Mouse (Mus musculus): ENCODE data around the gene Zbtb6. TPM values are rescaled to one million over a fixed set of nuclear protein-coding genes. Genes with fewer than 3 reads are reported as not detected.

The Zbtb6 gene
- polyA plus RNA-seq (2014; fragmentation: Nextera tagmentation; extraction: Ambion mirVana), result 4.0 and 4.3 TPM in 2 replicates

DNA sequence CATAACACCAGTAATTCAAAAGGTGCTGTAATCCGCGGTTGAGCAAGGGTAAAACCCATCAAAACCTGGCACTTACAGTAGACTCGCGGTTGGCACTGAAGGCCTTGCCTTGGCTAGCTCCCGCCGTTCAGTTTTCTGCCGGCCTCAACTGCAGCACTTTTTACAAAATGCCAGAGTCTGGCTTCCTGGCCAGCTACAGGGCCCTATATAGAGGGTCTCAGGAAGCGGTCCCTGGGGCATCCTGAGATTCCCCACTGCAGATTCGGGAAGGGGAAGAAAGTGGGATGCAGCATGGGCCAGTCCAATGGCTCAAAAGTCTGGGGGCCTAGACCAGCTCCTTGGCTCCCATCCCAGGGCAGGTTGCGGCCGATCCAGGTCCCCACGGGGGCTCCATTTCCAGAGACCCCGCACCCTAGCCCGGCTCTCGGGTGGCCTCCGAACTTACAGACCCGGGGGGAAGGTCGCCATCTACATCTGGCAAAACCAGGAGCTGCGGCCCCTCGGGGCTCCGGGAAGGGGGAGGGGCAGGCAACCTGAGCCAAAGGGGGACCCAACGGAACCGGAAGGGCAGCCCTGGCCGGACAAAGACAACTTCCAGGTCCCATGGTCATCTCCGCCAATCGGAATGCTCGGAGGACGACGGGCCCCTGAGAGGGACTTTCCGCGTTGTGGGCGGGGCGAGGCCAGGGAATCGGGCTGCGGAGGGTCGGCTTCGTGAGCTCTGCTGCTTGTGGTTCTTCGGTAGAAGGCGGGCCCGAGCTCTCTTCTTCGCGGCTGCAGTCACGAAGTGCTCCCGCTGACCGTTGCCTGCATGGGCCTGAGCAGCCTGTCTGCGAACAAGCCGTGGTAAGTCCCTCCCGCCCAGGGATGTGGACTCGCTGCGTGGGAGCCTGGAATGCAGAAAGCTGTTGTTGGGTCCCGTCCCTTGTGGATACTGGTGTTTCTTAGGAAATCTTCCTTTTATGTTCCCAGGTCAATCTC, at the start of gene Zbtb6, which contains the start of the genes Zbtb26 and Rabgap1:
TSS of gene Zbtb6 (minus strand) at position 561 of the 981 bp plus-strand sequence.
TSS of gene Zbtb26 (minus strand) at position 525 of the 981 bp plus-strand sequence.
TSS of gene Rabgap1 (plus strand) at position 669 of the 981 bp plus-strand sequence.
- peak; percentile 99 for ATAC-seq (ENCODE audit: insufficient read depth)
- under 1% methylated on average over 51 of the region's 51 CpGs for WGBS
- DNase-seq, result peak; percentile 98
- Histone ChIP-seq H3K9ac (peak within 1 kb of the TSS; percentile 92), H3K4me2 (peak within 1 kb of the TSS; percentile 86), H3K27ac (ENCODE audit: low read depth) (peak within 1 kb of the TSS; percentile 88), H3K36me3 (ENCODE audit: insufficient read depth) (no peaks in the 10 kb centered on the region), H3K9me3 (ENCODE audit: low read depth, low read length) (no peaks in the 10 kb centered on the region), H3K27me3 (ENCODE audit: insufficient read depth, low read length) (no peaks in the 10 kb centered on the region), H3K4me1 (ENCODE audit: insufficient read depth) (peaks cover 7% of the 10 kb centered on the region; the same call in 1 of the 2 replicates), H3K4me3 (ENCODE audit: low read depth, low read length) (peak within 1 kb of the TSS; percentile 71)
- TF ChIP-seq CTCF (IDR thresholded peaks at IDR 0.05; ENCODE audit: low read depth), result no peak

DNA sequence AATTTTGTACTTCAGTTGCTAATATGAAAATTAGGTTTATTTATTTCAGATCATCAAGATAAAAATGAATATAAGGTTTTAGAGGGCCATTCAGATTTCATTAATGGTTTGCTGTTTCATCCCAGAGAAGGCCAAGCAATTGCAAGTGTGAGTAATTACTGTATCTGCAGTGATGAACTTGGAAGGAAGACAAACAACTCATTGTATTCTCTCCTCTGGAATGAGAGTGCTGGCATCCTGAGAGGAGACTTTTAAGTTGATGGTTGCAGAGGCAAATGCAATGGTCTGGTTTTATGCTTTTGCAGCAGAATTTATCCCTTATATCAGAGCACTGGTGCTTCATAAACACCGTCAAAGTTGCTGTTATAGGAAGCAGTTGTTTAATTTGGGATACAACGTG, 46.0 kb upstream of the Zbtb6 start:
- ATAC-seq (ENCODE audit: insufficient read depth) (no peak), DNase-seq (no peak)
- no peaks in the 10 kb centered on the region for H3K9me3 ChIP-seq (ENCODE audit: low read depth, low read length)
- no peaks in the 10 kb centered on the region for H3K4me1 ChIP-seq (ENCODE audit: insufficient read depth)
- no peak overlapping the region for H3K27ac ChIP-seq (ENCODE audit: low read depth)
- H3K4me2 ChIP-seq, result no peak overlapping the region
- peaks cover 69% of the 10 kb centered on the region for H3K36me3 ChIP-seq (ENCODE audit: insufficient read depth)
- TF ChIP-seq CTCF (IDR thresholded peaks at IDR 0.05; ENCODE audit: low read depth), result no peak
- no peak overlapping the region for H3K9ac ChIP-seq
- no peak overlapping the region for H3K4me3 ChIP-seq (ENCODE audit: low read depth, low read length)
- WGBS, result 90% methylated on average over 2 of the region's 2 CpGs
- no peaks in the 10 kb centered on the region for H3K27me3 ChIP-seq (ENCODE audit: insufficient read depth, low read length)

DNA sequence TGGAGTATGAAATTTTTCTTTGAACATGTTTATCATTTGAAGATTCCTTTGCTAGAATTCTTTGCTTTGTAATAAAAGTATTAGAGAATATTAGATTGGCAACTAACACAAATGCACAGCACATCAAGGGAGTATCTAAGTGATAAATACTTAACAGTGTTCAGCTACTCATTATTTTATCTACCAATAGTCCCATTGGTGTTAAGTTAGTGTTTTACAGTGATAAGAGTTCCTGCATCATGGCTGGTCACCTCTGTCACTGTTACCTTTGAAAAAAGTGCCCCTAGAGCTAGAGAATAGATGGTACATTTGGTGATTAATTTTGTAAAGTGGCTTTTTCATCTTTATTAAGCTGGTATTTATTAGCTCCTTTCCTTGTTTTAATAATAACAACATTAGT, 43.4 kb upstream of the Zbtb6 start:
- no peak overlapping the region for H3K4me3 ChIP-seq (ENCODE audit: low read depth, low read length)
- ATAC-seq (ENCODE audit: insufficient read depth) (no peak), DNase-seq (no peak)
- H3K27me3 ChIP-seq (ENCODE audit: insufficient read depth, low read length), result no peaks in the 10 kb centered on the region
- no peak overlapping the region for H3K9ac ChIP-seq
- peaks cover 59% of the 10 kb centered on the region for H3K36me3 ChIP-seq (ENCODE audit: insufficient read depth)
- no peak overlapping the region for H3K27ac ChIP-seq (ENCODE audit: low read depth)
- H3K4me2 ChIP-seq, result no peak overlapping the region
- H3K9me3 ChIP-seq (ENCODE audit: low read depth, low read length), result no peaks in the 10 kb centered on the region
- no peak for TF ChIP-seq CTCF (IDR thresholded peaks at IDR 0.05; ENCODE audit: low read depth)
- H3K4me1 ChIP-seq (ENCODE audit: insufficient read depth), result no peaks in the 10 kb centered on the region

- Histone ChIP-seq H3K4me2 (no peak overlapping the region), H3K9me3 (ENCODE audit: low read depth, low read length) (no peaks in the 10 kb centered on the region), H3K4me1 (ENCODE audit: insufficient read depth) (no peaks in the 10 kb centered on the region), H3K27me3 (ENCODE audit: insufficient read depth, low read length) (no peaks in the 10 kb centered on the region), H3K36me3 (ENCODE audit: insufficient read depth) (peaks cover 60% of the 10 kb centered on the region), H3K27ac (ENCODE audit: low read depth) (no peak overlapping the region), H3K4me3 (ENCODE audit: low read depth, low read length) (no peak overlapping the region), H3K9ac (no peak overlapping the region)
- DNase-seq, result peak; percentile 87
- no peak for ATAC-seq (ENCODE audit: insufficient read depth)
- WGBS, result 85% methylated on average over 1 of the region's 1 CpGs
- TF ChIP-seq CTCF (IDR thresholded peaks at IDR 0.05; ENCODE audit: low read depth), result peak; percentile 58; the same call in 1 of the 2 replicates
Observed at GRCm38 (mm10) chr2:37485370-37485769, 42.4 kb upstream of the Zbtb6 start.

GRCm38 (mm10) chr2:37484165-37484564, 41.2 kb upstream of the Zbtb6 start:
- no peak for TF ChIP-seq CTCF (IDR thresholded peaks at IDR 0.05; ENCODE audit: low read depth)
- 91% methylated on average over 2 of the region's 2 CpGs for WGBS

GRCm38 (mm10) chr2:37480039-37480438, 37.1 kb upstream of the Zbtb6 start:
- H3K27ac ChIP-seq (ENCODE audit: low read depth), result no peak overlapping the region
- no peaks in the 10 kb centered on the region for H3K9me3 ChIP-seq (ENCODE audit: low read depth, low read length)
- no peak overlapping the region for H3K4me3 ChIP-seq (ENCODE audit: low read depth, low read length)
- ATAC-seq (ENCODE audit: insufficient read depth) (no peak), DNase-seq (no peak)
- WGBS, result 87% methylated on average over 2 of the region's 2 CpGs
- no peaks in the 10 kb centered on the region for H3K4me1 ChIP-seq (ENCODE audit: insufficient read depth)
- TF ChIP-seq CTCF (IDR thresholded peaks at IDR 0.05; ENCODE audit: low read depth), result no peak
- H3K9ac ChIP-seq, result no peak overlapping the region
- no peak overlapping the region for H3K4me2 ChIP-seq
- peaks cover 55% of the 10 kb centered on the region for H3K36me3 ChIP-seq (ENCODE audit: insufficient read depth)
- no peaks in the 10 kb centered on the region for H3K27me3 ChIP-seq (ENCODE audit: insufficient read depth, low read length)

More at GRCm38 (mm10) chr2:37484165-37484564, 41.2 kb upstream of the Zbtb6 start:
- H3K9ac ChIP-seq, result no peak overlapping the region
- peaks cover 53% of the 10 kb centered on the region for H3K36me3 ChIP-seq (ENCODE audit: insufficient read depth)
- no peak overlapping the region for H3K4me3 ChIP-seq (ENCODE audit: low read depth, low read length)
- DNase-seq, result no peak
- no peaks in the 10 kb centered on the region for H3K27me3 ChIP-seq (ENCODE audit: insufficient read depth, low read length)
- H3K27ac ChIP-seq (ENCODE audit: low read depth), result no peak overlapping the region
- H3K4me1 ChIP-seq (ENCODE audit: insufficient read depth), result no peaks in the 10 kb centered on the region
- ATAC-seq (ENCODE audit: insufficient read depth), result no peak
- no peaks in the 10 kb centered on the region for H3K9me3 ChIP-seq (ENCODE audit: low read depth, low read length)
- H3K4me2 ChIP-seq, result no peak overlapping the region

GRCm38 (mm10) chr2:37479559-37479958, 36.6 kb upstream of the Zbtb6 start:
- H3K27me3 ChIP-seq (ENCODE audit: insufficient read depth, low read length), result no peaks in the 10 kb centered on the region
- DNase-seq (no peak), ATAC-seq (ENCODE audit: insufficient read depth) (no peak)
- H3K4me3 ChIP-seq (ENCODE audit: low read depth, low read length), result no peak overlapping the region
- H3K4me2 ChIP-seq, result no peak overlapping the region
- no peak for TF ChIP-seq CTCF (IDR thresholded peaks at IDR 0.05; ENCODE audit: low read depth)
- no peaks in the 10 kb centered on the region for H3K4me1 ChIP-seq (ENCODE audit: insufficient read depth)
- no peak overlapping the region for H3K27ac ChIP-seq (ENCODE audit: low read depth)
- H3K36me3 ChIP-seq (ENCODE audit: insufficient read depth), result peaks cover 54% of the 10 kb centered on the region
- no peak overlapping the region for H3K9ac ChIP-seq
- H3K9me3 ChIP-seq (ENCODE audit: low read depth, low read length), result no peaks in the 10 kb centered on the region
